Mouse (Mus musculus) splenic B cell, adult 2 months (primary cell): ENCODE results near the gene Bcat2.
A peak's percentile ranks its signal among the peaks of the same experiment; 100 is the strongest.

ENCODE experiments used
- DNase-seq: peaks from one replicate; pipeline ENCODE4 v3.0.0-alpha.2; 2011; ENCODE audit warnings: low read depth, low spot score
- H3K27me3 ChIP-seq: 2 replicates; pipeline ENCODE4 v1.6.1; 2012; ENCODE audit warnings: mild to moderate bottlenecking, low read length, moderate library complexity, mixed read lengths; ENCODE audit not compliant: control insufficient read depth, poor library complexity, insufficient read depth, severe bottlenecking
- H3K36me3 ChIP-seq: 2 replicates; pipeline ENCODE4 v1.6.1; 2012; ENCODE audit warnings: mild to moderate bottlenecking, low read length, moderate library complexity, mixed read lengths; ENCODE audit not compliant: control insufficient read depth, poor library complexity, insufficient read depth, severe bottlenecking

Bcat2 gene

DNA sequence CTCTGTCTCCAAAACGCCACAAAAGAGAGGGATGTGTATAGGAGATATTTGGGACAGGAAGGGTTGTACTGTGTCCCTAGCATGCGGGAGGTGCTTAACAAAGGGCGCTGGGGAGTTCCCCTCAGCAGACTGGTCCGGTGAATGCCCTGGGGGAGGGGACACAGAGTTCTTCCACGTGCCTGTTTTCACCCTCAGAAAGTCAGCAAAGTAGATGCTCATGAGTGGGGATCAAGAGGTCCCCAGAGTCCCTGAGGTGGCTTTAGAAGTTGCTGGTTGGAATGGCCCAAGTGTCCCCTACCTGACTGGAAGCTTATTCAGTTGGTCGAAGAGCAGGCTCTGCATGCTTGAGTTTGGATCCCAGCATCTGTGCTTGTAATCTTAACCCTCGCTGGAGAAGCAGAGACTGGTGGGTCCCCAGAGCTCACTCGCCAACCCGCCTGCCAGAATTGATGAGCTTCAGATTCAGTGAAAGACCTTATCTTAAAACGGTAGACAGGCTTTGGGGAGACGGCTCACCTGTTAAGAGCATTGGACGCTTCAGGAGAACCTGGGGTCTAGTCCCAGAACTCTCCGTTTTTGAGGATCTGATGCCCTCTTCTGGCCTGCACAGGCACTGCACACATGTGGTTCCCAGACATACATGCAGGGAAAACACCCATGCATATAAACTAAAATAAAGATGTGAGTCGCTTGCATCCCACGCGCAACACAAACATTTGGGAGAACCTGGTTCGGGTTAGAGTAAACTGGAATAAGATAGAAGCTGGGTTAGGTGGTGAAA is 8.9 kb upstream of the Bcat2 start:
- Histone ChIP-seq H3K27me3 (no peaks in the 10 kb centered on the region), H3K36me3 (no peaks in the 10 kb centered on the region)
- DNase-seq, result peak; percentile 87

DNA sequence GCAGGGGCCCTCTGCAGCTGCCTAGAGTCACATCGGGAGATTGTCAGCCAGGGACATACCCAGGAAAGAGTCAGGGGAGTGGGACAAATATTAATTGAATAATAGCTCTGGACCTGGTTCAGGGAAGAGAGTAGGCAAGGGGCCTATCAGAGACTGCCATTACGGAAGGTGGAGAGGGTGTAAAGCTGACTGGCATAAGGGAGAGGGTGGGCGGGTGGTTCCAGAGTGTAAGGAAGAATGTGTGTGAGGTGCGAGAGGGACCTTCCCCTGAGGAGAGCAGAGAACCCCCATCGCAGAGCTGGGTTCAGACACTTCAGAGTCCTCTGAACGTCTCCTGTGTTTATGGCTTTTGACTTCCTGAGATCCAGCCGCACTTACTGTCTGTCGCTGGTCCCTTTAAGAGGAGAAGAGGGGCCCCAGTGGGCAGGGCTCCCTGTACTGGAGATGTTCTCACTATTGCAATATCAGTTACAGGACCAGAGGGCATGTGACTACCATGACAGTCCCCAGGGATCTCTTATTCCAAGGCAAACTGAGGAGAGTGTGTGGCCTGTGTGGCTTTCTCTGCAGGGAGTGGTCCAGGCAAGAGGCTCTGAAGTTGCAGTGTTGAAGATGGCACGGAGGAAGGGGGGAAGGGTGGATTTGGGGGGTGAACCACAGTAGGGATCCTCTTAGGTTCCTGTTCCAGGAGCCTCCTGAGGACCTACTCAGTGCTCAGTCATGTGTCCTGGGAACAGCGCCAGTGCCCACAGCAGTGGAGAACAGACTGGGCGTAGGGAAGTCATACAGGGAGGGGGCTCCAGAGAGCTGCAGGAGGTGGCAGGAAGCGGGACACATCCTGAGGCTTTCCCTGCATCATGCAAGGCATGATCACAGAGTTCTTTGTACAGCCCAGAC is 8.1 kb upstream of the Bcat2 start:
- Histone ChIP-seq H3K36me3 (no peaks in the 10 kb centered on the region), H3K27me3 (no peaks in the 10 kb centered on the region)
- no peak for DNase-seq

DNA sequence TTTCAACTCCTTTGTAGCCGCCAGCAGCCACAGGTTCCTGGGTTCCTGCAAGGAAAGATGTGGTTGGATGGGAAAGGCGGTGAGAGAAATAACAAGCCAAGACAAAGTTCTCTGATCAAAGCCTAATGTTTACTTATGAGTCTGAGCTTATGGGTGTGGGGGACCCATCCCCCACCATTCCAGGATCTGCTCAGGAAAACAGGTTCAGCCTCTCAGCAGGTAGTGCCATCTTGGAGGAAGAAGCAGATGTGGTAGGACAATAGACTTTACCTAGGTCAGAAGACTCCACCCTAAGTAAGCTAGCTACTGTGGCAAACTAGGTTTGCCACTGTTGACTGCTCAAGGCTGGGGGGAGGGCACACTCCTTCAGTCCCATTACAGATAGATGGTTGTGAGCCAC is 5.1 kb upstream of the Bcat2 start:
- Histone ChIP-seq H3K27me3 (no peaks in the 10 kb centered on the region), H3K36me3 (no peaks in the 10 kb centered on the region)
- no peak for DNase-seq

DNA sequence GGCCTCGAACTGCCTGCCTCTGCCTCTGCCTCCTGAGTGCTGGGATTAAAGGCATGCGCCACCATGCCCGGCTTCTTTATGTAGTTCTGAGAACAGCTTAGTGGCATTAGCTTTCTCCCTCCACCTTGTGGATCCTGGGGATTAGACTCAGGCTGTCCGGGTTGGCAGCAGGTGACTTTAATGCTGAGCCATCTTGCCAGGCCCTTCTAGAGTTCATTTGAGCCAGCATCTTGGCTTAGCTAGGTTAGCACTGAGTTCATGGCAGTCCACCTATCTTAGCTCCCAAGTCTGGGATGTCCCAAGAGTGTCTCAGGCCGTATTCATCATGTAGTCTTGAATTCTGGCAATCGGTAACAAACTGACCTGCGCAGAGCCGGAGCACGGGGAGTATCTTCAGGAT is 4.5 kb upstream of the Bcat2 start:
- DNase-seq, result no peak
- Histone ChIP-seq H3K27me3 (no peaks in the 10 kb centered on the region), H3K36me3 (no peaks in the 10 kb centered on the region)

DNA sequence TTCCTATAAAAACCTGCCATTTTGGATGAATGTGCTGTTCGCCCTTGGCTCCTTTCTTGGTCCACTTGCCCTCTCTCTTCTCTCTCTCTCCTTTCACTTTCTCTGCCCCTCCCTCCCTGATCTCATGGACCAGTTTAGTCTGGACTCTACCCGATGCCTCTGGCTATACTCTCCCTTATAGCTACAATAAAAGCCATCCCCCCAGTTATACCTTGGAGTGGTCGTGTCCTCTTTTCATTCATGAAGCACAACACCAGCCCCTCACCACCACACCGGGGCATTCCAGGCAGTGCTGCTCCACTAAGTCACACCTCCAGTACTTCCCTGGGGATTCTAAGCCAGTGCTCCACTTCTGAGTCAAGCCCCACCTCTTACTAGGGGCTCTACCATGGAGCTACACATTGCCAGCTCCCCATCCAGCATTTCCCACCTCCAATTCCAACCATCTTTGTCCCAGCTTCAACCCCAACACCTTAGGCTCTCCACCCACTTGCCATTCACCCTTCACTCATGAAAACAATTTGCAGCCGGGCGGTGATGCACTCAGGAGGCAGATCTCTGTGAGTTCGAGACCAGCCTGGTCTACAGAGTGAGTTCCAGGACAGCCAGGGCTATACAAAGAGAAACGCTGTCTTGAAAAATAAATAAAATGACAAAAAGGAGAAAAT is 2.7 kb upstream of the Bcat2 start:
- H3K36me3 ChIP-seq, result no peaks in the 10 kb centered on the region
- no peaks in the 10 kb centered on the region for H3K27me3 ChIP-seq
- no peak for DNase-seq

DNA sequence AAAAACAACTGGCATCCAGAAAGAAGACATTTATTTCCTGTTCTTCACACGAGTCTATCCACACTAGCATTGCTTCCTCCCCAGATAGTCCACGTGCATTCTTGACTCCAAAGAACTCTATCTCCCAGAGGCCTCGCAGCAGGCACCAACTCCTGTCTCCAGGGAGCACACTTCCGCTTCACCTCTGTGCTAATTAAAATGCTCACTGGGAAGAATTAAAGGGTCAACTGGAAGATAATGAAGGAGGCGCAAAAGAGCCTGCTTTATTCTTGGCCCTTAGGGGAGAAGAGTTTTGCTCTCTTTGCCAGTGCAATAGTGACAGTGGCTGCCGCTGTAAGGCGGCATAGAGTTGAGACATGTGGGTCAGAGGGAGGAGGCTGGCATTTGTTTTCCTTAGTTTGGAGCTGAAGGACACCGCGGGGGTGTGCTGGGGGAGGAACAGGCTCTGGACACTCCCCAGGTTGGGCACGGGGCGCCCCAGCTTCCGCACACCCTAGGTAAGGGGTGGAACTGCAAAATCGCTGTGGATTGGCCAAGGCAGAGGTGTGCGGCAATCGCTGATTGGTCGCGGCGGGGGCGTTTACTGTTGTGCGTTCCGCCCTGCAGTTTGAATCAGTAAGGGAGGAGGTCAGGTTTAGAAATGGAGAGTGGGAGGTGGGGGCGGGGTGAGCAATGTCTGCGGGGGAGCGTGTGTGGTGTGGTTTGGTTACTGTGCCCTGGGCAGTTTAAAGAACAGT is 2.0 kb upstream of the Bcat2 start:
- no peaks in the 10 kb centered on the region for H3K27me3 ChIP-seq
- DNase-seq, result peak; percentile 91
- no peaks in the 10 kb centered on the region for H3K36me3 ChIP-seq

DNA sequence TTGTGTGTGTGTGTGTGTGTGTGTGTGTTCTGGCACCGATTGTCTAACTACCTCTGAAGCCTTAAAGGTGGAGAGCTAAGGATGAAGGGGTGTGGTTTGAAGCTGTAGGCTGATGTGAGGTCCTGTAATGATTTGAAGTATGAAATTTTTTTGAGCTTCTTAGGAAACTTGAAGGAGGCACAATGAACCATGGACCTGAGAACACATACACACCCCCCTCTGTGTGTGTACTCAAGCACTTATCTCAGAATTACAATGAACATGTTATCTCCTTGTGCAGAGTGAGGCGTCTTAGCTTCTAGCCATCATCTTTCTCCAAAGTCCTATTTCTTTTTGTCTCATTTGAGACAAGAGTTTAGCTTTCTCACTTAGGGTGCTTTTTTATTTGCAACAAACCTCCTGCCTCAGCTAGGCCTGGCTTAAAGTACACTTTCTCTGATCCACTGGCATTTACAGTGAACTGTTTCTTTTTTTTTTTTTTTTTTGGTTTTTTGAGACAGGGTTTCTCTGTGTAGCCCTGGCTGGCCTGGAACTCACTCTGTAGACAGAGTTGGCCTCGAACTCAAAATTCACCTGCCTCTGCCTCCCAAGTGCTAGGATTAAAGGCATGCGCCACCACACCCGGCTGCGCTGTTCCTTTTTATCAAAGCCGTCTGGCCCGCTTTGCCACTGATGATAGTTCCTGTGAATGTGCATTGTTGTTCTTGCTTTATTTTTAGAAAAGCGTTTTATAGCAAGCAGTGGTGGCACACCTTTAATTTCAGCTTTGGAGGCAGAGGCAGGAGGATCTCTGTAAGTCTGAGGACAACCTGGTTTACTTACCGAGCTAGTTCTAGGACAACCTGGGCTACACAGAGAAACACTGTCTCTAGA is 1.1 kb upstream of the Bcat2 start:
- Histone ChIP-seq H3K27me3 (no peaks in the 10 kb centered on the region), H3K36me3 (no peaks in the 10 kb centered on the region)
- no peak for DNase-seq

DNA sequence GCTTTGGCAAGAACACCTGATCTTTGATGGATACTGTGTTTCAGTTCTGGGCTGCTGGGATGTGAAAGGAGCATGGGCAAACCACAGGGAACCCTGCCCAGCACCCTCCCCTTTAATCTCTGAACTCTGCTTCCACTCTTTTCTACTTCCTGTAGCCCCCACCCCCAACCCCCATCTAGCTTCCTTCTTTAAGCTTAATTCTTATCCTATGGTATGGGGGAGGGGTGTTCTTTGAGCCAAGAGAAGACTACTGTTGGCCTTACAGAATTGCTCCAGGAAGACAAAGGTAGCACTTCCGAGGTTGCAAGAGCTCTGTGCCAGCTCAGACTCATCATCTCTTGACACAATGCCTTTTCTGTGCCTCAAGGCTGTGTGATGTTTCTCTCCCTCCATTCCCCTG is 2.0 kb downstream of the Bcat2 start:
- Histone ChIP-seq H3K27me3 (no peaks in the 10 kb centered on the region), H3K36me3 (peaks cover 3% of the 10 kb centered on the region; the same call in 1 of the 2 replicates)
- DNase-seq, result no peak

DNA sequence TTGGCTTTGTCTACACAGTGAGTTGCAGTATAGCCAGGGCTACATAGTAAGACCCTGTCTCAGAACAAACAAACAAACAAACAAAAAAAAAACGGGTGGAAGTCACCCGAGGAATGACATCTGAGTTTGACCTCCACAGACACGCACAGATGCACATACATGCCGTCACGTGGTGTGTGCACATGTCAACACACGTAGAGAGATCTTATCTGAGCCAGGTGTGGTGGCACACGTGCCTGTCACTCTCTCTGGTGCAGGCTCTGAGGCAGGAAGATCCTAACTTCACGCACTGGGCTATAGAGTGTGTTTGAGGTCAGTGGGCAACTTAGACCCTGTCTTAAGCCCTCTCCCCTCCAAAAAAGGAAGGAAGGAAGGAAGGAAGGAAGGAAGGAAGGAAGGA is 4.0 kb downstream of the Bcat2 start:
- Histone ChIP-seq H3K36me3 (peaks cover 3% of the 10 kb centered on the region; the same call in 1 of the 2 replicates), H3K27me3 (no peaks in the 10 kb centered on the region)
- DNase-seq, result no peak

DNA sequence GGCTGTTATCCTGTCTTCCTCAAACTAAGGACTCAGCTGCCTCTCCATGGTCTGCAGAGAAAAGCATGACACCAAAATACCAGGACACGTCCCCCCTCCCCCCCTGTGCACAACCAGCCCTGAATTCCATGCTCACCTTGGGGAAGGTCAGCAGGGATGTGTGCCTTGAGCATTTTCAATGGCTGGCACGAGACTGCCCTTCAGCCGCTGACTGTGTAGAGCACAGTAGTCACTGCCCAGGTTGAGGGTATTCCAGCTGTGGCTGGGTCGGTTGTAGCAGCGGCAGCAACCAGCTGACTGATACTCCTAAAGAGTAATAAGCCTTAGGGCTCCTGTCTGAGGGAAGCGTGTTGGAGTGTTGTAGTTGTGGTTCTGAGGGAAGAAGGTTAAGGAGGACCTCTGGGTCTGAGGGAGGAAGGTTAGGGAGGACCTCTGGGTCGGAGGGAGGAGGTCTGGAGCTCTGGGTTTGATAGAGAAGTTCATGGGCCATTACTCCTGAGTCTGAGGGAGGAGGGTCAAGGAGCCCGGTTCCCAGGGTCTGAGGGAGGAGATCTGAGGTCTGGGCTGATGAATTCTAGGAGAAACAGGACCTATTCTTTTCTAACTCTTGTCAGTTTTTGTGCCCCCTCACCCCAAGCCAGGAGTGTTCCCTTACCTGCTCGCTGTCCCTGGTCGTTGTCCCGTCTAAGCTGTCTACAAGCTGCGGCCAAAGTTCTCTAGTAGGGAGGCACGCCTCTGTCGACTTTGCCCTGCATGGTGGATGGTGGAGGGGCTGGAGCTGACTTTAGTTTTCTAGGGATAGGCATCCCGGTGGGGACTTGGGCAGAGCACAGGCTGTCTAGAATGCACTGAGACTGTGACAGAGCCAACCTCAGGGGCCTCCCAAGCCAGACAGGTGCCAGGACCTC is 4.8 kb downstream of the Bcat2 start:
- Histone ChIP-seq H3K27me3 (no peaks in the 10 kb centered on the region), H3K36me3 (peaks cover 3% of the 10 kb centered on the region; the same call in 1 of the 2 replicates)
- DNase-seq, result no peak

DNA sequence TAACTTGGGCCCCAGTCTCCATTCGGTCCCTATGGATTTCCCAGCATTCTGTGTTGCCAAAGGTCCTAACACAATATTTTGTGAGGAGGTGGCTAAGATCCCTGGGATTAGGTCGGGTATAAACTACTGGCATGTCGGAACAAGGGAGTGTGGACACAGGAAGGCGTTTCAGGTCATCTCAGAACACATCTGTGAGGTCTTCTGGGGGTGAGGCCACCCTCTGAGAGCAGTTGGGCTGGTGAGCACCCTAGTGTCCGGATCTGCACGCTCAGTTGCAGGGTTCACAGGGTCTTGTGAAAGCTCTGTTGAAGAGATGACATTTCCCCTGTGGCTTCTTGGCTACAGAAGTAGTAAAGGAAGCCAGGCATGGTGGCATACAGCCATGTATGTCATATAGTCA is 16.0 kb downstream of the Bcat2 start:
- Histone ChIP-seq H3K36me3 (peaks cover 3% of the 10 kb centered on the region; the same call in 1 of the 2 replicates), H3K27me3 (no peaks in the 10 kb centered on the region)
- DNase-seq, result no peak

DNA sequence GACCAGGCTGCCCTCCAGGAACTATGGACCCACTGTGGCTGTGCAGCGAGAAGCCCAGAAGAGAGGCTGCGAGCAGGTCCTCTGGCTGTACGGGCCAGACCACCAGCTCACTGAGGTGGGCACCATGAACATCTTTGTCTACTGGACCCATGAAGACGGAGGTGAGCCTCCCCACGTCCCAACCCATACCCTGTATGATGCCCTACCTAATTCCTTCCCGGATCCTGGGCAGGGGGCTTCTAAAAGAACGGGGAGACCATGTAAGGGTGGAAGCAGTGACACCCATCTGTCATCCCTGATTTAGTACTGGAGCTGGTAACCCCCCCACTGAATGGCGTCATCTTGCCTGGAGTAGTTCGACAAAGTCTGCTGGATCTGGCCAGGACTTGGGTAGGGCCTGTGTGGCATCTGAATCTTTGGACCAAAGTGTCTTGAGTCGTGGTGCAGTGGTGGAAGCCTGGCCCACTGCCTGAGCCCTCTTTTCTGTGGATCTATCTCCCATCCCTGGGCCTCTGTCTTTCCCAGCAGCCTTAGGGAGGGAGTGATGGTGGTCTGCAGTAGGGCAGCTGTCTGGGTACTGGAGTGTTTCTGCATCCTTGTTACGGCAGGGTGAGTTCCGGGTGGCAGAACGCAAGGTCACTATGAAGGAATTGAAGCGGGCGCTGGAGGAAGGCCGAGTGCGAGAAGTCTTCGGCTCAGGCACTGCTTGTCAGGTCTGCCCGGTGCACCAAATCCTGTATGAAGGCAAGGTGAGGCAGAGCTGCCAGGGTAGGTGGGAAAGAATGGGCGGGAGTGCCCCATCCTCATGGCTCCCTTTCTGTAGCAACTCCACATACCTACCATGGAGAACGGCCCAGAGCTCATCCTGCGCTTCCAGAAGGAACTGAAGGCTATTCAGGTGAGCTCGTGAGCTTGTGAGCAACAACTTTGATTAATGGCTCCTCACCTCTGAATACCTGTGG is 18.0 kb downstream of the Bcat2 start:
- H3K27me3 ChIP-seq, result no peaks in the 10 kb centered on the region
- H3K36me3 ChIP-seq, result peaks cover 1% of the 10 kb centered on the region; the same call in 1 of the 2 replicates
- DNase-seq, result no peak
